Mouse (Mus musculus): ENCODE data around the gene Igsf10.

- no peak for TF ChIP-seq POLR2A (IDR thresholded peaks at IDR 0.05; ENCODE audit: borderline replicate concordance, extremely low read depth, low read depth, low read length)
- TF ChIP-seq CTCF (IDR thresholded peaks at IDR 0.05; ENCODE audit: insufficient read depth, low read length), result no peak
Observed at GRCm38 (mm10) chr3:59385000-59385399, 40.8 kb upstream of the Igsf10 start.
